Mouse (Mus musculus): ENCODE results near the gene Acap2. TPM values are rescaled to one million over a fixed set of nuclear protein-coding genes. Genes with fewer than 3 reads are reported as not detected.

The Acap2 gene
- total and polyA plus RNA-seq, 3 experiments, result 31.5 to 47.4 (median 36.9) TPM

DNA sequence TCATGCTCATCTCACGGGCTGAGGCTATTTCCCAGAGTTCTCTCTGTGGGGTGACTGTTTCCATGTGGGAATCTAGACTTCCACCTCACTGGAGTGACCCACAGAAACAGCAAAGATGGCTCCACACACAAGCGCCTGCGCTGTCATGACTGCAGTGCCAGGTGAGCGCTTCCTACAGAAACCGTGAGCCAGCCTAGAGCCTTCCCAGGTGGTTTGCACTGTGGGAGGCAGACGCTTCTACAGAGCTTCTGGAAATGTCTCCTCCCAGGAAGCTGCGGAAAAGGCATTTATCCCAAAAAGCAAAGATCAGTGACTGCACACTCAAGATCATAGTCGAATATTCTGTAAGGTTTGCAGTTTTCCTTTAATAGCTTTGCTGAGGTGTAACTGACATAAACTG is 20.2 kb downstream of the Acap2 start:
- Histone ChIP-seq H3K4me2 (ENCODE audit: insufficient read depth, low read depth, poor library complexity, severe bottlenecking) (no peak overlapping the region), H3K9me3 (replicated peaks; ENCODE audit: low read length) (no peaks in the 10 kb centered on the region), H3K9ac (ENCODE audit: insufficient read depth, low read depth) (no peak overlapping the region), H3K27me3 (replicated peaks) (no peaks in the 10 kb centered on the region), H3K4me1 (ENCODE audit: control insufficient read depth in 1 of 2, insufficient read depth in 2 of 2) (peaks cover 3 to 39% of the 10 kb centered on the region in 2 experiments; a peak in 3 of 4 replicates), H3K27ac (ENCODE audit: insufficient read depth, low read depth) (no peak overlapping the region), H3K79me2 (replicated peaks; ENCODE audit: control insufficient read depth, extremely low read depth, insufficient read depth, poor library complexity, severe bottlenecking) (peaks cover 18% of the 10 kb centered on the region), H3K4me3 (replicated peaks in 1 of 3; ENCODE audit: low read depth in 2 of 3, low read length in 2 of 3, poor library complexity in 1 of 3) (no peak overlapping the region), H3K36me3 (replicated peaks in 1 of 2; ENCODE audit: control insufficient read depth in 1 of 2, insufficient read depth in 1 of 2, low read length in 1 of 2) (peaks cover 0 to 24% of the 10 kb centered on the region in 2 experiments)
- dilution Hi-C loops (cut with MboI; ENCODE audit: extremely low pct_ligation_motif_present, extremely low pct_unique_long_range_greater_than_20kb, low sequenced_read_pairs) (no loop called here), in situ Hi-C loops (cut with MboI; ENCODE audit: low pct_ligation_motif_present, low pct_unique_long_range_greater_than_20kb, low sequenced_read_pairs) (no loop called here)
- no peak for DNase-seq (ENCODE audit: extremely low read depth)
- TF ChIP-seq RCOR1 (conservative IDR thresholded peaks at IDR 0.05; ENCODE audit: low read depth, low read length), result no peak
- no peak for TF ChIP-seq MYC (IDR thresholded peaks at IDR 0.05; ENCODE audit: low read depth, low read length)
- TF ChIP-seq CHD2 (IDR thresholded peaks at IDR 0.05; ENCODE audit: low read length), result no peak
- no peak for TF ChIP-seq CTCF (conservative IDR thresholded peaks at IDR 0.05 in 1 of 2, IDR thresholded peaks at IDR 0.05 in 1 of 2; ENCODE audit: low read depth in 2 of 2, low read length in 2 of 2)
- no peak for TF ChIP-seq CHD1 (IDR thresholded peaks at IDR 0.05; ENCODE audit: low read depth, low read length)
- no peak for TF ChIP-seq IRF4 (IDR thresholded peaks at IDR 0.05; ENCODE audit: low read depth, low read length)
- no peak for TF ChIP-seq GABPA (IDR thresholded peaks at IDR 0.05; ENCODE audit: insufficient replicate concordance, low read depth, low read length)
- no peak for TF ChIP-seq HCFC1 (IDR thresholded peaks at IDR 0.05; ENCODE audit: low read depth, low read length)
- no peak for TF ChIP-seq POLR2AphosphoS2 (IDR thresholded peaks at IDR 0.05; ENCODE audit: low read depth, low read length)
- TF ChIP-seq USF2 (conservative IDR thresholded peaks at IDR 0.05; ENCODE audit: low read depth, low read length), result no peak
- no peak for TF ChIP-seq RAD21 (IDR thresholded peaks at IDR 0.05; ENCODE audit: low read depth, low read length)
- no peak for TF ChIP-seq MEF2A (IDR thresholded peaks at IDR 0.05; ENCODE audit: borderline replicate concordance, low read depth, low read length)
- no peak for TF ChIP-seq MXI1 (IDR thresholded peaks at IDR 0.05; ENCODE audit: low read depth, low read length)

DNA sequence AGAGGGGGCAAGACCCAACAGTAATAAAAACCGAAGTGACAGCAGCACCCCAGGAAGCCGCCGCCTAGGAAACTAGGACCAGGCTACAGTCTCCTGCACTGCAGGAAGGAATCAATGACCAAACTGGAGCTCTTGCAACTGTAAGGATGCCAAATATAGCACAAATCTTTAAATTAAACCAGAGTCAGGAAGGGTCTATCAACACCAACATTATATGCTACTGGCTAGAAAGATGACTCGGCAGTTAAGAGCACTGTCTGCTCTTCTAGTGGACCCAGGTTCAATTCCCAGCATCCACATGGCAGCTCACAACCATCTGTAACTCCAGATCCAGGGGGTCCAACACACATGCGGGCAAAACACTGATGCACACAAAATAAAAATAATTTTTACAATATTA is 21.7 kb downstream of the Acap2 start:
- Histone ChIP-seq H3K27me3 (replicated peaks) (no peaks in the 10 kb centered on the region), H3K27ac (ENCODE audit: insufficient read depth, low read depth) (no peak overlapping the region), H3K4me1 (ENCODE audit: control insufficient read depth in 1 of 2, insufficient read depth in 2 of 2) (peaks cover 0 to 27% of the 10 kb centered on the region in 2 experiments; a peak in 2 of 4 replicates), H3K4me3 (replicated peaks in 1 of 3; ENCODE audit: low read depth in 2 of 3, low read length in 2 of 3, poor library complexity in 1 of 3) (no peak overlapping the region), H3K79me2 (replicated peaks; ENCODE audit: control insufficient read depth, extremely low read depth, insufficient read depth, poor library complexity, severe bottlenecking) (peaks cover 12% of the 10 kb centered on the region), H3K4me2 (ENCODE audit: insufficient read depth, low read depth, poor library complexity, severe bottlenecking) (no peak overlapping the region), H3K9me3 (replicated peaks; ENCODE audit: low read length) (no peaks in the 10 kb centered on the region), H3K9ac (ENCODE audit: insufficient read depth, low read depth) (no peak overlapping the region), H3K36me3 (replicated peaks in 1 of 2; ENCODE audit: control insufficient read depth in 1 of 2, insufficient read depth in 1 of 2, low read length in 1 of 2) (peaks cover 0 to 27% of the 10 kb centered on the region in 2 experiments)
- TF ChIP-seq CHD1 (IDR thresholded peaks at IDR 0.05; ENCODE audit: low read depth, low read length), result no peak
- TF ChIP-seq TBP (conservative IDR thresholded peaks at IDR 0.05; ENCODE audit: low read depth, low read length), result no peak
- TF ChIP-seq USF1 (IDR thresholded peaks at IDR 0.05; ENCODE audit: low read depth, low read length), result no peak
- TF ChIP-seq NRF1 (IDR thresholded peaks at IDR 0.05; ENCODE audit: low read depth, low read length), result no peak
- in situ Hi-C loops (cut with MboI; ENCODE audit: low pct_ligation_motif_present, low pct_unique_long_range_greater_than_20kb, low sequenced_read_pairs) (no loop called here), dilution Hi-C loops (cut with MboI; ENCODE audit: extremely low pct_ligation_motif_present, extremely low pct_unique_long_range_greater_than_20kb, low sequenced_read_pairs) (no loop called here)
- no peak for DNase-seq (ENCODE audit: extremely low read depth)

Data from CH12.LX (cell line).